Comparison of ENCODE assay signal across 8 mouse cellular contexts in the genomic region with DNA sequence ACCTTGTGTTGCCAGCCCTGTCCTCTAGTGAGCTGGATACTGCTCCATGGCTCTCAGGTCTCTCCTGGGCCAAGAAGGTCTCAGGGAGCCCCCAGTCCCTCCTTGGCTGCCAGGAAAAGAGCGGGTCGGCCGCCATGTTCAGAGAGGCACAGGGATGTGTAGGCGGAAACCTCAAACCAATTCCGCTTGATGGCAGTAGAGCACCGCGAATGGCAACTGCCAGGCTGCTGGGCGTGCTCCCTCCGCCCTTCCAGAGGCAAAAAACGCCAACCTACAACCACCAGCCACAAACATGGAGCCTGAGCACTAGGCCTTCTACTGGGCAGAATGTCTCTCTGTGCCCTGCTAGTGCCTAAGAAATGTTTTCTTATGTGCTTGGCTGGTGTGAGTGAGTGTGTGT.
DNase-seq lines count a peak whose midpoint lies in the region; ATAC-seq and TF ChIP-seq lines count a peak whose summit lies in the region.
"Not testable (repeated sequence)": the region's sequence is repeated elsewhere in the genome, so short reads cannot be mapped to it uniquely, and the experiment has no call there.

No protein-coding gene starts in this region.

- not testable (repeated sequence) for ATAC-seq in hindbrain, embryonic 14.5 days (ENCODE audit: low FRiP score)

- peak overlapping the region; percentile 52 for H3K4me3 ChIP-seq in gastrocnemius, adult 2 months
- H3K4me3 ChIP-seq in hindbrain, embryonic 14.5 days (replicated peaks; ENCODE audit: low read length); left cerebral cortex, adult 2 months: not testable (repeated sequence)

- H3K27ac ChIP-seq in gastrocnemius, adult 2 months = peak overlapping the region; percentile 74
- H3K27ac ChIP-seq in hindbrain, embryonic 14.5 days = not testable (repeated sequence)
- H3K27ac ChIP-seq in left cerebral cortex, adult 2 months = peak overlapping the region; percentile 78; the same call in 1 of the 2 replicates

- not testable (repeated sequence) for H3K9ac ChIP-seq in hindbrain, embryonic 14.5 days

- not testable (repeated sequence) for H3K9me3 ChIP-seq in hindbrain, embryonic 14.5 days (ENCODE audit: control insufficient read depth, low read length)

- not testable (repeated sequence) for H3K4me2 ChIP-seq in hindbrain, embryonic 14.5 days (replicated peaks)

- WGBS in hindbrain, embryonic 14.5 days = 60% methylated on average over 7 of the region's 10 CpGs

- peak; percentile 54 for DNase-seq in MN1 (ENCODE audit: low spot score)
- DNase-seq in embryo, embryonic 10 days (ENCODE audit: low spot score) = peak; percentile 22
- DNase-seq in gastrocnemius, adult 2 months = not testable (repeated sequence)
- peak; percentile 49 for DNase-seq in hindbrain, embryonic 14.5 days (ENCODE audit: low spot score)
- peak in 1 of 2 experiments; percentile 76 for DNase-seq in left cerebral cortex, adult 2 months (ENCODE audit: extremely low spot score in 1 of 2, low spot score in 2 of 2)
- DNase-seq in lung, postnatal 25 days (ENCODE audit: low spot score) = peak; percentile 74
- peak; percentile 57 for DNase-seq in ovary, postnatal 14 days (ENCODE audit: low spot score)
- peak; percentile 8 for DNase-seq in yolk sac, embryonic 10.5 days (ENCODE audit: low spot score)

- intact Hi-C loops in gastrocnemius, adult 2 months (cut with DNase I); left cerebral cortex, adult 2 months (cut with DNase I): not testable (repeated sequence)

- peak; percentile 54 for TF ChIP-seq CTCF in gastrocnemius, adult 2 months (IDR thresholded peaks at IDR 0.05)
- peak; percentile 41 for TF ChIP-seq CTCF in left cerebral cortex, adult 2 months (IDR thresholded peaks at IDR 0.05)

- not testable (repeated sequence) for H3K36me3 ChIP-seq in hindbrain, embryonic 14.5 days (replicated peaks; ENCODE audit: control insufficient read depth, insufficient read depth)

- not testable (repeated sequence) for H3K4me1 ChIP-seq in hindbrain, embryonic 14.5 days (replicated peaks; ENCODE audit: control insufficient read depth, insufficient read depth, low read length)

- not testable (repeated sequence) for H3K27me3 ChIP-seq in hindbrain, embryonic 14.5 days (ENCODE audit: control insufficient read depth, insufficient read depth, low read length)
